Mouse (Mus musculus) embryo, embryonic 11.5 days (tissue): ENCODE measurements at regions not wholly inside any gene's neighbourhood (a gene's known extent, or its start where the extent isn't known, plus 50 kb on each side); places are given as distances from the start of the nearest gene placed in this dataset.

Experiments used
- DNase-seq: peaks from one replicate; pipeline ENCODE4 v3.0.0-alpha.2; 2012; ENCODE audit warnings: low read depth, low spot score

GRCm38 (mm10) chr4:154726636-154727045 lies 59.0 kb upstream of the Actrt2 start:
- DNase-seq: no peak

- DNase-seq: no peak
These were observed 60.3 kb upstream of the Actrt2 start for GRCm38 (mm10) chr4:154727945-154728344.

- DNase-seq: no peak
These were observed 63.0 kb upstream of the Actrt2 start for GRCm38 (mm10) chr4:154730646-154731045.

- no peak for DNase-seq
These were observed 63.7 kb upstream of the Actrt2 start for GRCm38 (mm10) chr4:154731345-154731744.

- DNase-seq: no peak
These were observed 68.4 kb upstream of the Actrt2 start for GRCm38 (mm10) chr4:154736071-154736470.

GRCm38 (mm10) chr4:154741123-154741890 lies 73.6 kb upstream of the Actrt2 start:
- DNase-seq: no peak

GRCm38 (mm10) chr4:154746323-154747005 lies 78.8 kb upstream of the Actrt2 start:
- no peak for DNase-seq

GRCm38 (mm10) chr4:154747006-154747343 lies 79.3 kb upstream of the Actrt2 start:
- no peak for DNase-seq

- no peak for DNase-seq
These were observed 81.5 kb upstream of the Actrt2 start for GRCm38 (mm10) chr4:154749160-154749559.

GRCm38 (mm10) chr4:154749996-154750395 lies 82.3 kb upstream of the Actrt2 start:
- DNase-seq: no peak

GRCm38 (mm10) chr4:154750440-154751107 lies 82.9 kb upstream of the Actrt2 start:
- no peak for DNase-seq

- no peak for DNase-seq
These were observed 82.8 kb upstream of the Ttc34 start for GRCm38 (mm10) chr4:154754445-154754844.

- no peak for DNase-seq
These were observed 80.4 kb upstream of the Ttc34 start for GRCm38 (mm10) chr4:154756740-154757446.

GRCm38 (mm10) chr4:154759881-154760280 lies 77.4 kb upstream of the Ttc34 start:
- DNase-seq: no peak

- no peak for DNase-seq
These were observed 73.0 kb upstream of the Ttc34 start for GRCm38 (mm10) chr4:154764238-154764637.

- no peak for DNase-seq
These were observed 71.1 kb upstream of the Ttc34 start for GRCm38 (mm10) chr4:154766158-154766557.

GRCm38 (mm10) chr4:154771330-154772076 lies 65.8 kb upstream of the Ttc34 start:
- no peak for DNase-seq

- DNase-seq: no peak
These were observed 65.2 kb upstream of the Ttc34 start for GRCm38 (mm10) chr4:154772077-154772462.

- DNase-seq: no peak
These were observed 63.4 kb upstream of the Ttc34 start for GRCm38 (mm10) chr4:154773830-154774229.

GRCm38 (mm10) chr4:154774332-154774731 lies 62.9 kb upstream of the Ttc34 start:
- DNase-seq: no peak

- DNase-seq: no peak
These were observed 58.4 kb upstream of the Ttc34 start for GRCm38 (mm10) chr4:154778818-154779217.
